Mouse (Mus musculus) urinary bladder, postnatal 25 days (tissue): Measurements from ENCODE around the gene Ube2u.
"Not testable (repeated sequence)": the region's sequence is repeated elsewhere in the genome, so short reads cannot be mapped to it uniquely, and the experiment has no call there.

Experiments used
- DNase-seq: peaks from one replicate; pipeline ENCODE4 v3.0.0; 2022; ENCODE audit warnings: low spot score

Gene Ube2u

GRCm38 (mm10) chr4:100478592-100479321, at the start of gene Ube2u:
Gene Ube2u, plus strand, starts transcription at chr4:100478849.
- DNase-seq, result no peak

DNA sequence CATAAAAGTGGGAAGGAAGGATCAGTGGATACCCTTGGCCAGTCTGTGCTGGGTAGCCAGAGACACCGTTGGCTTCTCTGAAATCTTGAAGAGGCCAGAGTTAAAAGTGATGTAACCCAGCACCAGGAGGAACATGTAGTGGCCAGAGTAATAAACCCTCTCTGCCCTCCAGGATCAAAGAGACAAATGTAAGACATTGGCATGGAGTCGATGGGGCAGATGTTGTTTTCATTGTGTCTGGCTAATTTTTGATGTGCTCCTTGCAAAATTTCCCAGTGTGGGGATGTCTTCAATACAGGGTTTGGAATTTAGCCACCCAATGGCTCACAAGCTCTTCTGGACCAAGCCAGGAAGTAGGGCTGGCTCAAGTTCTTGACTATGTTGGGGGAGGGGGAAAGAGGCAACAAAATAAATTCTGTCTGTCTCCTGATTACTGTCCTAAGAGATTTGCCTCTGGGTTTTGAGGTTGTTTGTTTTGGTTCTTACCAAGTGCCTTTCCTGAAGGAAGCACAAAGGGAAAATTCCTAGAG, 49.2 kb upstream of the Ube2u start:
- DNase-seq, result no peak

DNA sequence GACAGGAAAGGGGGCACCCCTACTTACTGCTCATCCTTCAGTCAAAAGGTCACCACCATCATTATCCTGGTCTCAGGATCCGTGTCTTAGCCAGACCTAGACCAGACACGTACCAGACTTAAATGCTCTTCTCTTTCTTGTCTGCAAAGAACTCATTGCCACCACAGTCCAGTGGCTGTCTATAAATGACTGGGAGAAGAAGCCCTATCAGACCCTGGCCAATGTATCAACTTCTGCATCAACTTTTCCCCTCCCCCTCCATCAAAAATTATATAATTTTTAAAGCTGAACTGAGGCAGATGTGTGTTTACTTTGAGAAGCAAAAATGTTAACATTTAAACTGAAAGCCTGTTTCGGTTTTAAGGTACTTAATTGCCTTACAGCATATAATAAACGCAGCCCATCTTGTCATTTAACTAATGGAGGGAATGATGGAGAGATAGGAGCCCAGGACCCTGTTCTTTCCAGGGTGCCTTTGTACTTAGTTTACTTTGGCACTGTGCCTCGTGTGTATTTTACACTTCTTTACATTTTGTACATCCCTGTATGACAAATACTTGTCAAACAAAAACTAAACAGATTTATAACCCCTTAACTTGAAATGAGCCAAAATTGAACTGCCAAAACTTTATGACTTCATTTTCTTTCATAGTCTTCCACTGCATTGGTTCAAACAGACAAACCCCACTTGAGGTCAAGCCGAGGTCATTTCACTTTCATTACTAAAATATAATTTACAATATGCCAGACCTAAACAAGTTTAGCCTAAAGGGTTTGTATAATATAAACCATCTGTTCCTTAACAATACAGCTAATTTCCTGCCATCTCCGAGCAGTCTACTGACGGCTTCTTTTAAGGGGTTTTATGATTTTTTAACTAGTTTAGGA, 43.1 kb upstream of the Ube2u start:
- no peak for DNase-seq

- DNase-seq, result no peak
Measured at GRCm38 (mm10) chr4:100436169-100436547, 42.5 kb upstream of the Ube2u start.

DNA sequence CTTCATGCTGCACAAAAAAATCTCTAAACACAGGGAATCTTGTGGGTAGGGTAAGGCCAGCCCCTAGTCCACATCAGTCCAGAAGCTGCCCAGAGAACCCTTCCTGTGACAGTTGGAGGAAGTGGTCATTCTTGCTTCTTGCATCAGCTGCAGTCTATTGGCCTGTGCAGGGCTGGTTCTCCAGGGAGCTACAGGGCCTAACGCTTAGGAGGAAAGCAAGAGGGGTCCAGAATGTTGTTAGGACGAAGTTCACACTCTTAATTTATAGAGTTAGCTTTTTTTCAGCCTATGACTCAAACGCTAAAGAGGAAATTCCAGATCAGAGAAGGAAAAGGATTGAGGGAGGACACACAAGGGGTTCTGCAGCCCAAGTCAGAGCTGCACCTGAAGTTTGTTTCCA, 31.8 kb upstream of the Ube2u start:
- no peak for DNase-seq

GRCm38 (mm10) chr4:100462493-100463120, 16.0 kb upstream of the Ube2u start:
- DNase-seq, result no peak

DNA sequence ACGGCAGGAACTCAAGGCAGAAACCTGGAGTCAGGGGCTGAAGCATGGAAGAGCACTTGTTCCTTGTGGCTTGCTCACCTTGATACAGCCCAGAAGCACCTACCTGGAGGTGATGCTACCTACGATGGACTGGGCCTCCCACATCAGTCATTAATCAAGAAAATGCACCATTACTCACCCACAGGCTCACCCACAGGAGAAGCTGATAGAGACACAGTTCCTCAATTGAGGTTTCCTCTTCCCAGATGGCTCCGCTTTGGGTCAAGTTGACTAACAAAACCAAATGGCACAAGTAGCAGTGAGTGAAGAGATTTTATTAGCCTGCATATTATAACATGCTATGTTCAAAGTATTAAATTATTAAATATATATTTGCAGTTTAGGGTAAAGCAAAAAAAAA, 9.8 kb downstream of the Ube2u start:
- no peak for DNase-seq

DNA sequence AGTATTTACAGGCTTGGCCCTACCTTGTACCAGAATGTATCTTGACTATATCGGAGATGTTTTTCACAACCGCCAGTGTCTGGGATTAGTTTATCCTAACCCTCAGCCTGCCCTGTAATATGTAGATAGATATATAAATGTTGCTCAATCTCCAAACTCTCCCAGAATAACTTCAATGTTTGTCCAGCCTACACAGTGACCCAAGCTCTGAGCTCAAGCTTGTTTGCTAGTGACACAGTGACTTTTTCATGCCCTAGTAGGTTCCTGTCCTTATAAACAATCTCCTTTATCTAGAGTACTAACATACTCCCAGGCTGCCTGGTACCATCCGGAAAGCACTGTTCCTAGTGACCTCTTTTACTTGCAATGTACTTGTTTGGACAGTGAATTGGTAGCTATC, 16.5 kb downstream of the Ube2u start:
- no peak for DNase-seq

GRCm38 (mm10) chr4:100496521-100496920, 17.9 kb downstream of the Ube2u start:
- no peak for DNase-seq

DNA sequence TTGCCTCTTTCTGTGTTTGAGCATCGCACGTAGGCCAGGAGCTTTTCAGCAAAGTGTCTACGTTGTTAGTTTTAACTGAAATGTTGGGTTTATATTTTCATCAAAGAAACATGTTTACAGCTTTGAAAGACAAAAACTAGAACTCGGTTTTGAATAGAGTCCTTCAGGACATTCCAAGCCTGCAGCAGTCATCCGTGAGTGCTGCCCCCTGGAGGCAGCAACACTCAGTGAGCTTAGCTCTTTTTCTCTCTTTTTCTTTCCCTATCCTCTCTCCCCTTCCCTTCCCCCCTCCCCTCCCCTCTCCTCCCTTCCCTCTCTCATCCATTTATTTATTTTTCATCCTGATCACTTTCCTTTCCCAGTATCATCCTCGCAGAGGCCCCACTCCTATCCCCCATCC, 19.5 kb downstream of the Ube2u start:
- DNase-seq, result peak; percentile 7

- not testable (repeated sequence) for DNase-seq
Measured at GRCm38 (mm10) chr4:100499037-100499601, 20.5 kb downstream of the Ube2u start.

- DNase-seq, result no peak
Measured at GRCm38 (mm10) chr4:100503337-100503736, 24.7 kb downstream of the Ube2u start.

DNA sequence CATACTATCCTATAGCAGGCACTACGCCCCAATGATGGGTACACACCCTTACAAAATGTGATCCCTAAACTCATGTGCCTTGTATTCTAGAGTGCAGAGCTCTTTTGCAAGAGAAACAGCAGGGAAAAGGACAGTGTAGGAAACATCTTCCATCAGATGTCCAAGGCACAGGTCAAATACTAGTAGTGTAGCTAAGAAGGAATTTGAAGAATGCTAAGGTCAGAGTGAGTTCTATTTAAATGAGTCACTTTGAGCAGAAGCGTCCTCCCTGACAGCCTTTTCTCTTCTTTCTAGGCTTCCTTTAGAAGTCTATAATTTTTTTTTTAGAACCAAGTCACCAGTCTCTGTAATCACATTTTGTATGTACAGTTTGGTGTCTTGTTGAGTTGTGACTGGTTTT, 39.0 kb downstream of the Ube2u start:
- DNase-seq, result no peak

DNA sequence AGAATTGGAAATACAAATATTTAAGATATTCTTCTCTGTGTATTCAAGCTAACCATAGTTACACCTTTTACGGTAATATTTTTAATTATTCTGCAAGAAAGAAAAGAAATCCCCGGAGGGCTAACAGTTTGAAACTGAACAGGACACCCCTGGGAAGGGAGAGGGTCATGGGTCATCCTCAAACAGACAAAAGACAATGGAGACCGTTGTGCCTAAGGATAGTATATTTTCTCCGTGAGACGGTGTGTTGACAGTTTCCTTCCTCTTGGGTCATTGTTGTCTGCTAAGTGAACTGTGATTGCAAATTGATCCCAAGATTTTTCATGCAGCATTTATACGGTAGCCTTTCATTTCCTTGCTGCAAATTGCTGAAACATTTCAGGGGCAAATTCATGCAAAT, 43.9 kb downstream of the Ube2u start:
- DNase-seq, result no peak

GRCm38 (mm10) chr4:100524741-100525140, 46.1 kb downstream of the Ube2u start:
- DNase-seq, result no peak

DNA sequence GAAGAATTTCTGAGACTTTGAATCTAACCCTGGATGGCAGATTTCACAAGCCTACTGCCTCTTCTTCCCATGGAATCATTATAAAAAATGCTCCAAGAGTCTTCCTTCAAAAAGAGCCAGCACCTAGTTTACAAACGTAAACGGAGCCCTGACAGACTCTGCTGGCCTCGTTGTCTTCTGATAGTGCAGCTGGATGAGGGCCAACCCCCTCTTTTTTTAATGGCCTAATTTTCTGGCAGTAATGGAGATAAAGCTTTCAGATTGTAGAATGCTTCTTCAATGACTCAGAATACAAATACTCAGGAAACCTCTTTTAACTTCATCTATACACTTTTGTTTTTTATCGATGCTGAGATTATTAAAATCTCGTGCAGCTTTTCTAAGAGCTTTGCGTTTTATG, 47.6 kb downstream of the Ube2u start:
- DNase-seq, result peak; percentile 10

DNA sequence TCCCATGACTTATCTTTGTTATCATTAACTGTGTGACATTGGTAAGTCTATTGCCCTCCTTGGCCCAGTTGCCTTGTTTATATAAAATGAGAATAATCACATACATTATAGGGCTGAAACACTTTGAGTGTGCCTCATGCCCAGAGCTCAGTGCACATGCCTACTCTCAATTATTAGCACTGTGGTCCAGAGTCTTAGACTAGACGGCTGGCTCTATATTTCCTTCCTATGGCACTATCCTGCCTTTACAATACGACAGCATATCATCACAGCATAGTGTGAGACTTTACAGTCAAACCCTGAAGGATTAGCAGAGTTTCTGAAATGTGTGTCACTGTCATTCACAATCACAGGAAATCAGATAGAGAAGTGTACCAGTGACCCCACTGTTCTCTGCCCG, 48.4 kb downstream of the Ube2u start:
- no peak for DNase-seq

DNA sequence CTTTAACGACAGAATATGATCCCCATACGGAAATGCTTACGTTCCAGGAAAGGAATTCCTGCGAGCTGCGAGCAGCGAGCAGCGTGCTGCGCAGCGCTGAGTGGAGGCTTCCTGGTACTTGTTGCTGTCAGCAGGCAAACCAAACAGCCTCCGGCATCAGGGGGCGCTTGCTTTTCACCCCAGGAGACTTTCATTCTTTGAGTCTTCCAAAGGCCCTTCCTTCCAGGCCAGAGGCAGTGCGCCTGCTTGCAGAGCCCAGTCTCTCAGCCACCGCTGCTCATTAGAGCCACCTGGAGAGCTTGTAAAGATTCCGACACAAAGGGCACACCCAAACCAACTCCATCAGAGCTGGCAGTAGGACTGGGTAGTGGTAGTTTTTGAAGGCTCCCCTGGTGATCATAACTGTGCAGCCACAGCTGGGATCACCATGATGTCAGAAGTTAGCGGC, 48.9 kb downstream of the Ube2u start:
- DNase-seq, result no peak

DNA sequence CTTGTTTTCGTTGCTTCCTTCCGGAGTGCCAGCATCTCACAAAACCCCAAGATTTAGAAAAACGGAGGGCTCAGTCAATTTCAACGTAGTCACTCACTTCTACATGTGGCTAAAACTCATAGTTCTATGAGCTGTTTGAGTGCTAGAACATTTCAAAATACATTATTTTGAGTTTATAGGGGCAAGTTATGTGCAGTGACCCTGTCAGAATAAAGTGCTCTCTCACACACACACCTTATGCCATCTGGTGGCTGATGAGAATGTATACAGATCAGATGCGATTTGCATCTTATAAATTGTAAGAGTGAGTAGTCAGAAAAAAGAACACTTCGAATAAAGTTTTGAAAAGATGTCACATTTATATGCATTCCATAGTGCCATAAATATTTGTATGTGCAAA, 55.0 kb downstream of the Ube2u start:
- DNase-seq, result no peak

- no peak for DNase-seq
Measured at GRCm38 (mm10) chr4:100534946-100535345, 56.3 kb downstream of the Ube2u start.

GRCm38 (mm10) chr4:100537898-100538297, 59.2 kb downstream of the Ube2u start:
- DNase-seq, result peak; percentile 24

- no peak for DNase-seq
Measured at GRCm38 (mm10) chr4:100539483-100539882, 60.8 kb downstream of the Ube2u start.
